Mouse (Mus musculus) right cerebral cortex, postnatal 36 days (tissue): ENCODE measurements at regions not wholly inside any gene's neighbourhood (a gene's known extent, or its start where the extent isn't known, plus 50 kb on each side); places are given as distances from the start of the nearest gene placed in this dataset.

ENCODE experiments used
- DNase-seq, 2 experiments: peaks; one replicate each; pipeline ENCODE4 v3.0.0; 2022; ENCODE audit warnings: low spot score in 2 of 2, mixed read lengths in 1 of 2

DNA sequence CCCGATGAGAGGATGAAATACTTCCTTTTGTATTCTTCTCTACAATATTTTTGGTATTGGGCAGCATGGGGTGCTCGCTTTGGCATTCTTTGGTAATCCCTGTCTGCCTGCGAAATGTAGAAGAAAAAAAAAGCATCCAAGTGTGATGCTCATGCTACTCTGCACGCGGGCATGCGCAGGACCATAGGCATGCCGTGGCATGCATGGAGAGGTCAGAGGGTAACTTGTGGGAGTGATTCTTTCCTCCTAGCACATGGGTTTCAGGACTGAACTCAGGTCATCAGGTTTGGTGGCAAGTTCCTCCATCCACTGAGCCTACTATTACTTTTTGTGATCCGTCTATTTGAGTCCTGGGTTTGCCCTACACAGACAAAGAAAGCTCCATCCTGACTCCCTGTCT is 74.3 kb downstream of the Gm525 start:
- DNase-seq = no peak

DNA sequence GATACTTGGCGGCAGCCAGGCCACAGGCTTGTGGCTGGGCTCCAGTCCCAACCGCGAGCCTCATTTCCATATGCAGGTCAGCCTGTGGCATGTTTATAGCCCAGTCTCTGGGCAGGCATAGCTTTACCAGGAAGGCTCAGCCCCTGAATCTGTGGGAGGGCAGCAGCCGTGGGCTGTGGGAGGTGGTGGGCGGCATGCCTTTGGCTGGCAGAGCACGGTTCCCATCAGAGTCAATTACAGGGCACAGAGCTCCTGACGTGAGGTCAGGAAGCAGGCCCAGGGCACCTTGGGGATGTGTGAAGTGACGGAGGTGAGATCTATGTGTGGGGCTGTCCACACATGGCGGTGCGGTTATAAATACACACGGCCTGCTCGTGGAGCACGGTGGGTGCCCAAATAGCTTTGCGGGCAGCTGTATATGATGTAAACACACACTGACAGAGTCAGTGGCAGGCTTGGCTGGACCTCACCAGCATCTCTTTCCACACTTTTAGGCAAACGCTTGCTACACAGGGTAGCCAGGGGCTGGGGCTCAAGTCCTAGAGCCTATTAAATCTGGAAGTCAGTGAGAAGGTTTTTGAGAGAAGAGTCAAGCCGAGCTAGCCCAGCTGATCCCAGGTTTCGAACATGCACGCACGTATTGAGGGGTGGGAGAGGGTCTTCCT is 71.8 kb downstream of the Gm525 start:
- no peak for DNase-seq

DNA sequence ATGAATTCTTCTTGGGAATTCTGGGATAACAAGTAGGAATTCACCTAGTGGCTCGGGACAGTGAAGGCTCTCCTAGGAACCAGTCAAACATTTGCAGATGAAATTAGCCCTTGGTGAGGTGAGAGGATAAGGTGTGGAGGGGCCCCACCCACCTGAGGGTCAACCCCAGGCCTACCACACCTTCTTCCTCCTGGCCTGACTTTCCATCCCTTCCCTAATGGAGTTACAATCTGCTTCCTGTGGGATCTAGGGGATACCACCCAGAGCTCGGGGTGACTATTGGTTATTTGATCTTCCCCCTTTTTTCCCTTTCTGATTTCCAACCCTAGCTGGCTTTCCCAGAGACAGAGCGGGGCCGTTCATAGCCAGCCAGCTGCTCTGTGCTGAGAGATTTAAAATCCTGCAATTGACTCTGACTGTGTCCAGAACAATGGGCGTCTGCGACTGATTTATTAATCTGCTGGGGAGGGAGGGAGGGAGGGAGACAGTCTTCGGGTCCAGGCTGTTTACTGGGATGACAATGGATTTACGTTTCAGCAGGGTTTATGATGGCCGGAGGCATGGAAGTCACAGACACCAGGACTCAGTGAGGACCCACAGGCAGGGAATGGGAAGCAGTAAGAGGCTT is 69.0 kb downstream of the Gm525 start:
- no peak for DNase-seq
